Mouse (Mus musculus) embryonic facial prominence, embryonic 15.5 days (tissue): ENCODE measurements around the gene Calr4. TPM values are rescaled to one million over a fixed set of nuclear protein-coding genes. Genes with fewer than 3 reads are reported as not detected.

ENCODE experiments used
- ATAC-seq: fragments of 200-750 bp; cut with Nextera tagmentation; 2 replicates; pipeline ENCODE4 v1.8.0; 2017; ENCODE audit warnings: low read depth, moderate TSS enrichment; ENCODE audit not compliant: insufficient number of reproducible peaks, low FRiP score, low TSS enrichment
- H3K27ac ChIP-seq: fragments of 300-500 bp; sonication (generic); replicated peaks from 2 replicates; pipeline ENCODE4 v1.5.1; 2015; ENCODE audit warnings: mild to moderate bottlenecking, inconsistent platforms
- H3K27me3 ChIP-seq: fragments of 300-500 bp; sonication (generic); 2 replicates; pipeline ENCODE4 v1.6.1; 2015; ENCODE audit warnings: inconsistent platforms
- H3K36me3 ChIP-seq: fragments of 300-500 bp; sonication (generic); 2 replicates; pipeline ENCODE4 v1.6.1; 2015; ENCODE audit warnings: mild to moderate bottlenecking, inconsistent platforms
- H3K4me1 ChIP-seq: fragments of 300-500 bp; sonication (generic); 2 replicates; pipeline ENCODE4 v1.6.1; 2015; ENCODE audit warnings: inconsistent platforms
- H3K4me2 ChIP-seq: fragments of 300-500 bp; sonication (generic); replicated peaks from 2 replicates; pipeline ENCODE4 v1.6.1; 2015; ENCODE audit warnings: mild to moderate bottlenecking, inconsistent platforms
- H3K4me3 ChIP-seq: fragments of 300-500 bp; sonication (generic); replicated peaks from 2 replicates; pipeline ENCODE4 v1.5.1; 2015; ENCODE audit warnings: mild to moderate bottlenecking, inconsistent platforms
- H3K9ac ChIP-seq: fragments of 300-500 bp; sonication (generic); 2 replicates; pipeline ENCODE4 v1.6.1; 2015; ENCODE audit warnings: inconsistent platforms
- H3K9me3 ChIP-seq: fragments of 300-500 bp; sonication (generic); replicated peaks from 2 replicates; pipeline ENCODE4 v1.6.1; 2016; ENCODE audit warnings: inconsistent platforms
- WGBS: fragments of 180-500 bp; shearing (Covaris S2); methylation state at CpG from one replicate; pipeline ENCODE4 v1.1.7; 2015; 5-methylcytosine and 5-hydroxymethylcytosine counted together
- polyA plus RNA-seq: library from polyadenylated mRNA; unstranded; fragments of >200 nt; fragmentation: Nextera tagmentation; extraction: Ambion mirVana; gene quantifications from 2 replicates; pipeline ENCODE4 v1.2.1, GENCODE M21; 2015

Calr4 gene
- polyA plus RNA-seq, 1 experiment from 2014 or later: 0.65 TPM

GRCm38 (mm10) chr4:109210253-109210652 is 24.0 kb upstream of the Calr4 start:
- 73% methylated on average over 2 of the region's 2 CpGs for WGBS
- Histone ChIP-seq H3K9ac (no peak overlapping the region), H3K9me3 (no peaks in the 10 kb centered on the region), H3K4me2 (no peak overlapping the region), H3K4me1 (no peaks in the 10 kb centered on the region), H3K27ac (0 out of 2 replicates have a peak overlapping the region, but pooled peaks have one; percentile 17), H3K36me3 (no peaks in the 10 kb centered on the region), H3K27me3 (no peaks in the 10 kb centered on the region), H3K4me3 (no peak overlapping the region)
- no peak for ATAC-seq

- Histone ChIP-seq H3K27ac (0 out of 2 replicates have a peak overlapping the region, but pooled peaks have one; percentile 17), H3K4me1 (no peaks in the 10 kb centered on the region), H3K4me2 (no peak overlapping the region), H3K27me3 (no peaks in the 10 kb centered on the region), H3K9me3 (no peaks in the 10 kb centered on the region), H3K4me3 (no peak overlapping the region), H3K36me3 (no peaks in the 10 kb centered on the region), H3K9ac (no peak overlapping the region)
- 44% methylated on average over 4 of the region's 4 CpGs for WGBS
- ATAC-seq: no peak
Measured at GRCm38 (mm10) chr4:109210881-109211280, 23.4 kb upstream of the Calr4 start.

- Histone ChIP-seq H3K4me3 (no peak overlapping the region), H3K9me3 (no peaks in the 10 kb centered on the region), H3K4me1 (no peaks in the 10 kb centered on the region), H3K27me3 (no peaks in the 10 kb centered on the region), H3K27ac (no peak overlapping the region), H3K9ac (no peak overlapping the region), H3K36me3 (no peaks in the 10 kb centered on the region), H3K4me2 (no peak overlapping the region)
- 72% methylated on average over 3 of the region's 3 CpGs for WGBS
- ATAC-seq: no peak
Measured at GRCm38 (mm10) chr4:109213986-109214385, 20.3 kb upstream of the Calr4 start.

- H3K4me3 ChIP-seq: no peak overlapping the region
- no peaks in the 10 kb centered on the region for H3K36me3 ChIP-seq
- H3K4me1 ChIP-seq: no peaks in the 10 kb centered on the region
- no peaks in the 10 kb centered on the region for H3K9me3 ChIP-seq
- ATAC-seq: peak; percentile 74
- H3K4me2 ChIP-seq: no peak overlapping the region
- H3K27ac ChIP-seq: no peak overlapping the region
- no peaks in the 10 kb centered on the region for H3K27me3 ChIP-seq
- no peak overlapping the region for H3K9ac ChIP-seq
- 75% methylated on average over 7 of the region's 7 CpGs for WGBS
Measured at GRCm38 (mm10) chr4:109218008-109218407, 16.3 kb upstream of the Calr4 start.

- no peaks in the 10 kb centered on the region for H3K27me3 ChIP-seq
- H3K9me3 ChIP-seq: no peaks in the 10 kb centered on the region
- H3K4me2 ChIP-seq: no peak overlapping the region
- no peak overlapping the region for H3K27ac ChIP-seq
- 59% methylated on average over 14 of the region's 14 CpGs for WGBS
- no peak overlapping the region for H3K9ac ChIP-seq
- 0 out of 2 replicates have a peak, but pooled peaks cover 6% of the 10 kb centered on the region for H3K4me1 ChIP-seq
- ATAC-seq: no peak
- no peaks in the 10 kb centered on the region for H3K36me3 ChIP-seq
- no peak overlapping the region for H3K4me3 ChIP-seq
Measured at GRCm38 (mm10) chr4:109220441-109220940, 13.8 kb upstream of the Calr4 start.

- Histone ChIP-seq H3K4me1 (0 out of 2 replicates have a peak, but pooled peaks cover 6% of the 10 kb centered on the region), H3K9me3 (no peaks in the 10 kb centered on the region), H3K4me2 (no peak overlapping the region), H3K27me3 (no peaks in the 10 kb centered on the region), H3K36me3 (no peaks in the 10 kb centered on the region), H3K4me3 (no peak overlapping the region), H3K9ac (no peak overlapping the region), H3K27ac (no peak overlapping the region)
- no peak for ATAC-seq
- WGBS: 81% methylated on average over 3 of the region's 3 CpGs
Measured at GRCm38 (mm10) chr4:109222001-109222400, 12.3 kb upstream of the Calr4 start.

- Histone ChIP-seq H3K27me3 (no peaks in the 10 kb centered on the region), H3K27ac (no peak overlapping the region)
- ATAC-seq: peak; percentile 84
Measured at GRCm38 (mm10) chr4:109224762-109225552, 9.3 kb upstream of the Calr4 start.

GRCm38 (mm10) chr4:109225606-109226005 is 8.7 kb upstream of the Calr4 start:
- H3K4me2 ChIP-seq: no peak overlapping the region
- H3K27ac ChIP-seq: no peak overlapping the region
- no peaks in the 10 kb centered on the region for H3K27me3 ChIP-seq
- H3K4me3 ChIP-seq: no peak overlapping the region
- 48% methylated on average over 6 of the region's 6 CpGs for WGBS
- H3K9ac ChIP-seq: no peak overlapping the region
- H3K36me3 ChIP-seq: no peaks in the 10 kb centered on the region
- H3K4me1 ChIP-seq: 0 out of 2 replicates have a peak, but pooled peaks cover 6% of the 10 kb centered on the region
- no peaks in the 10 kb centered on the region for H3K9me3 ChIP-seq
- no peak for ATAC-seq

More at GRCm38 (mm10) chr4:109224762-109225552, 9.3 kb upstream of the Calr4 start:
- Histone ChIP-seq H3K4me1 (0 out of 2 replicates have a peak, but pooled peaks cover 6% of the 10 kb centered on the region), H3K36me3 (no peaks in the 10 kb centered on the region), H3K9me3 (no peaks in the 10 kb centered on the region), H3K9ac (no peak overlapping the region), H3K4me2 (no peak overlapping the region), H3K4me3 (no peak overlapping the region)
- WGBS: 51% methylated on average over 13 of the region's 13 CpGs

GRCm38 (mm10) chr4:109226071-109226470 is 8.2 kb upstream of the Calr4 start:
- no peak overlapping the region for H3K9ac ChIP-seq
- H3K9me3 ChIP-seq: no peaks in the 10 kb centered on the region
- H3K4me1 ChIP-seq: 0 out of 2 replicates have a peak, but pooled peaks cover 6% of the 10 kb centered on the region
- WGBS: 46% methylated on average over 5 of the region's 5 CpGs
- no peaks in the 10 kb centered on the region for H3K27me3 ChIP-seq
- H3K27ac ChIP-seq: no peak overlapping the region
- H3K36me3 ChIP-seq: no peaks in the 10 kb centered on the region
- H3K4me3 ChIP-seq: no peak overlapping the region
- ATAC-seq: no peak
- H3K4me2 ChIP-seq: no peak overlapping the region

- no peak overlapping the region for H3K27ac ChIP-seq
- no peaks in the 10 kb centered on the region for H3K9me3 ChIP-seq
- no peaks in the 10 kb centered on the region for H3K27me3 ChIP-seq
- H3K9ac ChIP-seq: no peak overlapping the region
- no peaks in the 10 kb centered on the region for H3K36me3 ChIP-seq
- H3K4me3 ChIP-seq: no peak overlapping the region
- no peak for ATAC-seq
- 53% methylated on average over 7 of the region's 7 CpGs for WGBS
- H3K4me2 ChIP-seq: no peak overlapping the region
- 0 out of 2 replicates have a peak, but pooled peaks cover 4% of the 10 kb centered on the region for H3K4me1 ChIP-seq
Measured at GRCm38 (mm10) chr4:109229766-109230279, 4.5 kb upstream of the Calr4 start.

- Histone ChIP-seq H3K9me3 (no peaks in the 10 kb centered on the region), H3K9ac (no peak overlapping the region), H3K4me1 (0 out of 2 replicates have a peak, but pooled peaks cover 5% of the 10 kb centered on the region), H3K4me3 (no peak overlapping the region), H3K27me3 (no peaks in the 10 kb centered on the region), H3K4me2 (no peak overlapping the region), H3K36me3 (no peaks in the 10 kb centered on the region), H3K27ac (no peak overlapping the region)
- WGBS: 65% methylated on average over 9 of the region's 9 CpGs
- no peak for ATAC-seq
Measured at GRCm38 (mm10) chr4:109234806-109235350, 593 bp downstream of the Calr4 start.
